Comparison of ENCODE assay signal across 17 mouse cellular contexts in genomic region chr3:40167970-40168626, GRCm38 (mm10).
DNase-seq lines count a peak whose midpoint lies in the region; ATAC-seq lines count a peak whose summit lies in the region.
"Had no signal": no experiment of that assay in that cellular context is flagged by ENCODE, and none has a peak within 500 bp of the region (broad histone marks: within the 10 kb centered on the region; RNA-seq: fewer than 3 reads in every experiment).

No protein-coding gene starts in this region.

- H3K36me3 ChIP-seq in midbrain, embryonic 14.5 days (ENCODE audit: control insufficient read depth, insufficient read depth, low read length): no peaks in the 10 kb centered on the region
- no peaks in the 10 kb centered on the region for H3K36me3 ChIP-seq in midbrain, embryonic 15.5 days (replicated peaks)
- no peaks in the 10 kb centered on the region for H3K36me3 ChIP-seq in forebrain, embryonic 14.5 days (ENCODE audit: control insufficient read depth, insufficient read depth, low read length)
- H3K36me3 ChIP-seq in limb, embryonic 13.5 days: no peaks in the 10 kb centered on the region
- H3K36me3 ChIP-seq: heart, embryonic 12.5 days; liver, embryonic 12.5 days; midbrain, embryonic 10.5 days had no signal

- H3K4me2 ChIP-seq in midbrain, embryonic 14.5 days (ENCODE audit: low read length): no peak overlapping the region
- no peak overlapping the region for H3K4me2 ChIP-seq in midbrain, embryonic 15.5 days
- H3K4me2 ChIP-seq in forebrain, embryonic 14.5 days (ENCODE audit: low read length): no peak overlapping the region
- H3K4me2 ChIP-seq in limb, embryonic 13.5 days (replicated peaks): peak overlapping the region; percentile 38; the same call in 1 of the 2 replicates
- H3K4me2 ChIP-seq: heart, embryonic 12.5 days; liver, embryonic 12.5 days had no signal

- H3K27me3 ChIP-seq in midbrain, embryonic 14.5 days (ENCODE audit: control insufficient read depth, insufficient read depth, low read length): no peaks in the 10 kb centered on the region
- H3K27me3 ChIP-seq in midbrain, embryonic 15.5 days (replicated peaks): no peaks in the 10 kb centered on the region
- no peaks in the 10 kb centered on the region for H3K27me3 ChIP-seq in forebrain, embryonic 14.5 days (replicated peaks; ENCODE audit: control insufficient read depth, insufficient read depth, low read length)
- no peaks in the 10 kb centered on the region for H3K27me3 ChIP-seq in limb, embryonic 13.5 days
- H3K27me3 ChIP-seq: heart, embryonic 12.5 days; liver, embryonic 12.5 days had no signal

- H3K9me3 ChIP-seq in midbrain, embryonic 14.5 days (ENCODE audit: control insufficient read depth, low read length): no peaks in the 10 kb centered on the region
- no peaks in the 10 kb centered on the region for H3K9me3 ChIP-seq in midbrain, embryonic 15.5 days
- no peaks in the 10 kb centered on the region for H3K9me3 ChIP-seq in forebrain, embryonic 14.5 days (replicated peaks; ENCODE audit: control insufficient read depth, low read length)
- H3K9me3 ChIP-seq in limb, embryonic 13.5 days: no peaks in the 10 kb centered on the region
- H3K9me3 ChIP-seq: heart, embryonic 12.5 days; liver, embryonic 12.5 days; midbrain, embryonic 10.5 days had no signal

- 76% methylated on average over 12 of the region's 12 CpGs for WGBS in midbrain, embryonic 14.5 days
- 63% methylated on average over 12 of the region's 12 CpGs for WGBS in midbrain, embryonic 15.5 days
- 38% methylated on average over 12 of the region's 12 CpGs for WGBS in forebrain, embryonic 14.5 days
- WGBS in limb, embryonic 13.5 days: 18% methylated on average over 12 of the region's 12 CpGs

- no peak for ATAC-seq in midbrain, embryonic 14.5 days (ENCODE audit: low FRiP score, low TSS enrichment)
- ATAC-seq in midbrain, embryonic 15.5 days (replicated peaks): no peak
- 0 out of 2 replicates have a peak, but pooled peaks have one; percentile 31 for ATAC-seq in forebrain, embryonic 14.5 days
- peak; percentile 66 for ATAC-seq in limb, embryonic 13.5 days (ENCODE audit: low FRiP score, low read depth)
- ATAC-seq: liver, embryonic 12.5 days; lung, postnatal 0 days had no signal

- H3K4me3 ChIP-seq in midbrain, embryonic 14.5 days (replicated peaks; ENCODE audit: low read depth, low read length): no peak overlapping the region
- H3K4me3 ChIP-seq in midbrain, embryonic 15.5 days: no peak overlapping the region
- H3K4me3 ChIP-seq in forebrain, embryonic 14.5 days (ENCODE audit: low read depth, low read length): no peak overlapping the region
- no peak overlapping the region for H3K4me3 ChIP-seq in limb, embryonic 13.5 days
- H3K4me3 ChIP-seq: heart, embryonic 12.5 days; left cerebral cortex, adult 2 months; liver, embryonic 12.5 days; midbrain, embryonic 10.5 days had no signal

- no peaks in the 10 kb centered on the region for H3K4me1 ChIP-seq in midbrain, embryonic 14.5 days (ENCODE audit: control insufficient read depth, insufficient read depth, low read length)
- H3K4me1 ChIP-seq in midbrain, embryonic 15.5 days: no peaks in the 10 kb centered on the region
- no peaks in the 10 kb centered on the region for H3K4me1 ChIP-seq in forebrain, embryonic 14.5 days (ENCODE audit: control insufficient read depth, insufficient read depth, low read length)
- H3K4me1 ChIP-seq in limb, embryonic 13.5 days: peaks cover 21% of the 10 kb centered on the region
- H3K4me1 ChIP-seq: heart, embryonic 12.5 days; liver, embryonic 12.5 days; midbrain, embryonic 10.5 days had no signal

- no peak overlapping the region for H3K27ac ChIP-seq in midbrain, embryonic 14.5 days (replicated peaks; ENCODE audit: low read depth, low read length)
- H3K27ac ChIP-seq in midbrain, embryonic 15.5 days: no peak overlapping the region
- H3K27ac ChIP-seq in forebrain, embryonic 14.5 days (ENCODE audit: low read depth, low read length): no peak overlapping the region
- H3K27ac ChIP-seq in limb, embryonic 13.5 days: peak overlapping the region; percentile 80
- H3K27ac ChIP-seq: left cerebral cortex, adult 2 months; liver, embryonic 12.5 days; midbrain, embryonic 10.5 days had no signal

- DNase-seq in heart, adult 11 months: peak; percentile 70
- no peak for DNase-seq in heart, postnatal 4 days
- DNase-seq in midbrain, embryonic 14.5 days: peak; percentile 35
- no peak for DNase-seq in forebrain, embryonic 14.5 days (ENCODE audit: low spot score)
- DNase-seq in thymus, postnatal 4 days: no peak
- no peak for DNase-seq in heart, adult 8-10 months (ENCODE audit: low spot score)
- DNase-seq: adrenal gland, postnatal 36 days; gastrocnemius, postnatal 14 days; right cerebral cortex, postnatal 4 days; thymus, adult 2 months had no signal

- H3K9ac ChIP-seq in midbrain, embryonic 14.5 days (replicated peaks; ENCODE audit: low read length): no peak overlapping the region
- no peak overlapping the region for H3K9ac ChIP-seq in midbrain, embryonic 15.5 days
- H3K9ac ChIP-seq in forebrain, embryonic 14.5 days (ENCODE audit: low read length): no peak overlapping the region
- no peak overlapping the region for H3K9ac ChIP-seq in limb, embryonic 13.5 days
- H3K9ac ChIP-seq: heart, embryonic 12.5 days; liver, embryonic 12.5 days had no signal

Comparison
In these comparisons a context has a peak if more than half of its experiments do, and no peak if none do; other contexts are left out.
1. DNase-seq: peak in heart, adult 11 months (single experiment) and midbrain, embryonic 14.5 days (single experiment); none in heart, postnatal 4 days (single experiment), forebrain, embryonic 14.5 days (single experiment), thymus, postnatal 4 days (single experiment) and heart, adult 8-10 months (single experiment).
2. ATAC-seq: peak in forebrain, embryonic 14.5 days (single experiment) and limb, embryonic 13.5 days (single experiment); none in midbrain, embryonic 14.5 days (single experiment) and midbrain, embryonic 15.5 days (single experiment).